Mouse (Mus musculus): ENCODE measurements around the gene Prickle4.

DNA sequence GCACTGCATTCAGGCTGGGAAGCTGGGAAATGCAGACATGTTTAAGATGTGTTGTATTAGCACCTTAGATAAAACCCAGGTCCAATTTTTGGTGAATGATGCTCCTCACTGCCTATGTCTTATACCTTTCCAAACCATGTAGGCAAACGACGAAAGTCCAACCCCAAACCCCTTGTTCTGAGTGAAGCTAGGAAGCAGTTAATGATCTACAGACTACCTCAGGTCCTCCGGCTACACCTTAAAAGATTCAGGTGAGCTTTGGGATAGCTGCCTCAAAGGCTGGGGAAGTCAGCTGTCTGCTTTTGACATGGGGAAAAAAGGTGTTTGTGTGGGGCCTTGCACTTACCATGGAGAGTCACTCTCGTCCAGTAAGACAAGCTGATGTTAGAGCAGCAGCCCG lies 15.8 kb downstream of the Prickle4 start:
- no peak for TF ChIP-seq CTCF (IDR thresholded peaks at IDR 0.05; ENCODE audit: low read depth)
- TF ChIP-seq EP300 (IDR thresholded peaks at IDR 0.05; ENCODE audit: low read depth) = no peak
